Mouse (Mus musculus) ovary, adult 18-20 months (tissue): ENCODE measurements around the gene Olfm4.
A peak's percentile ranks its signal among the peaks of the same experiment; 100 is the strongest.

Source experiments
- DNase-seq: peaks from one replicate; pipeline ENCODE4 v3.0.0; 2022; ENCODE audit warnings: low spot score, mixed read lengths

The Olfm4 gene

GRCm38 (mm10) chr14:79983781-79984180 is at the start of gene Olfm4:
Gene Olfm4, plus strand, starts transcription at chr14:79984081.
- no peak for DNase-seq

- no peak for DNase-seq
These were observed 49.5 kb upstream of the Olfm4 start for GRCm38 (mm10) chr14:79934426-79934825.

GRCm38 (mm10) chr14:79936879-79937468 is 46.9 kb upstream of the Olfm4 start:
- DNase-seq, result no peak

DNA sequence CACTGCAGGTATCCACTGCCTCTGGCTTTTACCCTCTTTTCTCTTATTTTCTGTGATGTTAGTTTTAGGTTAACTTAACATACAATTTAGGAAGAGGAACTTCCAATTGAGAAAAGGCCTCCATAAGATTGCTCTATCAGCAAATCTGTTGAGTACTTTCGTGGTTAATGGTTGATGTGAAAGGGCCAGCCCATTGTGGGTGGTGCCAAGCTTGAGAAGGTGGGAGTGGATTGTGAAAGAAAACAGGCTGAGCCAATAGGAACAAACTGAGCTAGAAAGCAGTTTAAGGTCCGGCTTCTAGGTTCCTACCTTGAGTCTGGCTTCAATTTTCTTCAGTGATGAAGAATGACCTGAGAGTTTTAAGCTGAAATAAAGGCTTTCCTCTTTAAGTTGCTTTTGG is 38.0 kb upstream of the Olfm4 start:
- no peak for DNase-seq

DNA sequence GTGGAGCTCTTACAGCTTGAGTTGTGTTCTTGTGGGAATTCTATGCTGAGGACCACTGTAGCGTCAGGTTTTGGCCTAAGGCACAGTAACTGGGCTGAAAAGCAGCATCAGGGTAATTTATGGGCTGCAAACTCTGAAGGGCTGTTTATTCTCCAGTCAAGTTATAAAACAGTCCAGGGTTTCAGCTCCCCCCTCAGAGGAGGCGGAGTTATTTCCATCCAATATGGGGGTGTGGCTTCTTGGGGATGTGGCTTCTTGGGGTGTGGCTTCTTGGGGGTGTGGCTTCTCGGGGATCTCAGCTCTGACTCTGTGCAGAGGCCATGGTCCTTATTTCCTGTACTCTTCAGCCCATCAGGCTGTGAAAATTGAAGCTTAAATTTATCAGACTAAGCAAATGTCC is 28.2 kb upstream of the Olfm4 start:
- no peak for DNase-seq

DNA sequence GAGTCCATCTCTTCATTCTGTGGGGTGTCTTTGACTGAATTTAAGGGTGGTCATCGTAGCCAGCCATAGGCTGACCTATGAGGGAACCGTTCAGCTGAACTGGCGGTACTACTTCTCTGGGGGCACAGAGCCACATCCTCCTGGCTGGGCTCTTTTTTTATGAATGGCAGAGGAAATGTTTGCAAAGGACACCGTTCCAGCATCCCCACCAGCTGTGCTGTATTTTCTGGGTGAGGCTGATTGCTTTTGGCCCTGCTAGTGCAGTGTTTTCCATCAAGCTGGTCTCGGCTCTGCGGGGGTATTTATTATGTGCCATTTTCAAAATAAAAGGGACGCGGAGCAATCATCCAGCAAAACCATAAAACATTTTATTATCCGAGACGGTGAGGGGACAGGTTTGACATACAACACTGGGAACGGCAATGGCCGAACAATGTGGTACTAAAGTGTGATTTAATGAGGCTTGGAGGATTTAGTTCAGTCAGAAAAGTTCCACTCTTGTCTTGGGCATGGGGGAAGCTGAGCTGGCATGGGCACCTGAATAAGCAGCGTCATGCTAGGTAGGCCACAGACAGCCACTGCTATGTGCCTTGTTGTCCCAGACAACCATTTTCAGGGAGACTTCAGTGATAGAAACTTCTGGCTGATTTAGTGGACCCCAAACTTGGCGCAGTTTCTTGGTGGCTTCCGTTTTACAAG is 25.9 kb upstream of the Olfm4 start:
- no peak for DNase-seq

DNA sequence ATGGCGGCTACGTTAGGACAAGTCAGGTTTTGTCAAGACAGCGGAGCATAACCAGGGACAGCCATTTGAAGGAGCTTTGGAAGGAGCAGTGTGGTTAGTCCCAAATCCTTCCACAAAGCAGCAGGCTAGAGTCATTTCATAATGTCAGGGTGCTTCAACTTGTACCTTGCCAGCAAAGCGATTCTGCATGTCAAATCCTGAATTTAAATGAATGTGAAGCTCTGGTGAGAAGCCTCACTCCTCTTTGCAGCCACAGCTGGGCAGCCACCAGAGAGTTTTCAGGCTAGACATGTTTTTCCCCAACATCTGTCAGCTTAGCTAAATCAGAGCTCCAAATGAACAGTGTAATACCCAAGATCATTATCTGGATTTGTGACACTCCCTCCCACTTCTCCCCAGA is 22.7 kb upstream of the Olfm4 start:
- DNase-seq, result no peak

GRCm38 (mm10) chr14:79961602-79962001 is 22.3 kb upstream of the Olfm4 start:
- DNase-seq, result no peak

- DNase-seq, result peak; percentile 15
These were observed 13.7 kb upstream of the Olfm4 start for GRCm38 (mm10) chr14:79970165-79970564.

GRCm38 (mm10) chr14:79970928-79971738 is 12.7 kb upstream of the Olfm4 start:
- DNase-seq, result no peak

DNA sequence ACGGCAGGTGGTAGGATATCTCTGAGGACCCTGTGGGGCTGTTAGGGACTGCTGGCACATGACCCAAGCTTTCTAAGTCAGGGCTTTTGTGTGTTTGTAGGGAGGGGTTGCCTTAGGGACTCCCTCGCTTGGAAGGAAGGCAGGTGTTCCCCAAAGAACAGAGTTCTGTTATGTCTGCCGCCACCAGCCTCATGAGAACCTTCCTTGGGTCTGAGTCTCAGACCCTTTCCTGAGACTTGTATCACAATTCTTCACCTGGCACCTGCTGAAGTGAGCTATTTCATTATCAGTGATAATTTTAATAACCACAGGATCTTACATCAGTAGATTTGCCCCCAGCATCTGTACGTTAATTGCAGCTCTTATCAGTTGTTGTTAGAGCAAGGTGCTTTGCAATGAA is 2.4 kb upstream of the Olfm4 start:
- DNase-seq, result no peak

DNA sequence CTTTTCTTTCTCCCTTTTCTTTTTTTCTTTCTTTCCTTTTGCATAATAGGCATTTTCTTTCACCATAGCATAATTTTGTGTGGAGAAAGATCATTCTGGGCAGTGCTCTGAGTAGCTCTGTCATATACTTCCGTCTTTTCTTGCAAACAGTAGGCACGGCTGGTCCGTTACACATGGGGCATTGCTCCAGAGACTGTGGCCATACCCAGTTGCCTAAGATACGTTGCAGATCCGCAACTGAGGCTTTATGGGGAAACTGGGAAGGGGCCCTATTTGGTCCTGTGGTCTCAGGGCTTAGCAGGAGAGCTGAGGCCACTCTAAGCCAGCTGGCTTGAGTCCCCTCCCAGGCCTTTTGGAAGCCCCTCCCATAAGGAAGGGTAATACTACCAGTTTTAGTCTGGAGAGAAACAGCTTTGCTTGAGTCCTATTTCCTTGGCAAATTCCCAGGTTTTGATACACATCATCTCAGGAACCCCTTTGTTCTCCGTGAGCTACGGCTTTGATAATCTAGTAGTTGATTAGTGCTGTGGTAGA is 1.3 kb downstream of the Olfm4 start:
- no peak for DNase-seq

DNA sequence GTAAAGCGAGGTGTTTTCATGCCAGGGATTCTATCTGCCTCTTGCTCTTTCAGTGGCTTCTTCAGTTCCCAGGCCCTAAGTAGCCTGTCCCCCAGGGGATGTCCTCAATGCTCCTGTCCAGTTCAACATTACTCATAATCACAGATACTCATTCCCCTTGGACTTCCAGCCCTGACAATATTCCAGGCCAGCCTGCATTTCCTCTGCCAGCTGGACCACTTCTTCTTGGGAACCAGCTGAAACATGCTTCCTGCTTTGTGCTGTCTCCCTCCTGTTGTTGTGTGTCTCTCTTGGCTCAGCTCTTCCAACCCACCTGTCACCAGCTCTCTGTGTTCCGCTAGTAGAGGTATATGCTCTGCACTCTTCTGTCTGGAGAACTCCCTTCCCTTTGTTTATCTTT is 1.8 kb downstream of the Olfm4 start:
- no peak for DNase-seq

- DNase-seq, result no peak
These were observed 3.0 kb downstream of the Olfm4 start for GRCm38 (mm10) chr14:79986831-79987230.

GRCm38 (mm10) chr14:79989785-79990184 is 5.9 kb downstream of the Olfm4 start:
- DNase-seq, result no peak

DNA sequence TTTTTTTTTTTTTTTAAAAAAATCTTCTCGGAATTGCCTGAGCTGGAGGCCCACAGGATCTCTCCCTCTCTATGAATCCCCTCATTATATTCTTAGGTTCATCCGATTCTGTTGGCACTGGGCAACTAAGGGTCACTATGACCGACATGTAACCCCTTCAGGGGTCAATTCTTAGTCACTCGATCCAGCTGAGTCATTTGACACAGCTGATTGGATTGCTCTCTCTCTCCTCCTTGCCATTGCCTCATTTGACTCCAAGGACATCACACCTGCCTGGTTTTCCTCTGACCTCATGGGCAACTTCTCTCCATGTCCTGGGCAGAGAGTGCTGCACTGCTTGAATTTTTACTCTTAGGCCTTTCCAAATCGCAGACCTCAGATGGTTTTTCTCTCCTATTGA is 6.7 kb downstream of the Olfm4 start:
- no peak for DNase-seq

- no peak for DNase-seq
These were observed 13.7 kb downstream of the Olfm4 start for GRCm38 (mm10) chr14:79997534-79997933.

DNA sequence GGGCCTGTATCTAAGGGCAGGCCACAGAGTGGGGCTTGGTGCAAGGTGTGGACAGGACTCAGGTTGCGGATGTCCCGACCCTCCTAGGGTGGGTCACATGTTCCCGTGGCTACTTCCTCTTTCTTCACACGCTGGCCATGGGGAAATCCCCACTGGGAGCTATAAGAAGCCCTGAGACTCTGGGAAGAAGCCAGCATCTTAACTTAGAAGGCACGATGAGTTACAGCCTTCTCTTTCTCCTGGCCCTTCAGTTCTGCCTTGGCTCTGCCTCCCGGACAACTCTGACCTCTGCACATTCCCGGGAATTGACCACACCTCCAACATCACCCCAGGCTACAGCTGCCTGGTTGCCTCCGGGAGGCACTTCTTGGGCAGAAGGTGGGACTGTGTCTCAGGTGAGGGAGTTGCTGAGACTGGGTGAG is 16.2 kb downstream of the Olfm4 start:
- no peak for DNase-seq

- no peak for DNase-seq
These were observed 23.8 kb downstream of the Olfm4 start for GRCm38 (mm10) chr14:80007686-80008085.

DNA sequence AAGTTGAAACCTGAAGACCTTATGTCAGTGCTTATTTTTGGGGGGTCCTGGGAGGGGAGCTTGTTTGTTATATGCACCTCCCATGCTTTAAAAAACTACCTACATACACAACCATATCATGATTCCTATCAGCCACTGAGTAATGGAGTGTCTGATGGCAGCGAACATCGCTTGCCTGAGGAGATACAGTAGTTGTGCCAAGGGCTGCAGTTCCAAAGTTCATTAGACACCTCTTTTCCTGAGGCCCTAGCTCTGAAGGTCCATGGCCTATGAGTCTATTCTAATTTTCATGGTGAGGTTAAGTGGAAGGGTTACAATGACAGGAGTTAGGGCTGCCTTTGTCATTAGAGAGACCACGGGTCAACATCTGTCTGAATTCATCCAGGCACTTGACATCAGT is 26.5 kb downstream of the Olfm4 start:
- DNase-seq, result no peak

- no peak for DNase-seq
These were observed 31.1 kb downstream of the Olfm4 start for GRCm38 (mm10) chr14:80014966-80015365.

DNA sequence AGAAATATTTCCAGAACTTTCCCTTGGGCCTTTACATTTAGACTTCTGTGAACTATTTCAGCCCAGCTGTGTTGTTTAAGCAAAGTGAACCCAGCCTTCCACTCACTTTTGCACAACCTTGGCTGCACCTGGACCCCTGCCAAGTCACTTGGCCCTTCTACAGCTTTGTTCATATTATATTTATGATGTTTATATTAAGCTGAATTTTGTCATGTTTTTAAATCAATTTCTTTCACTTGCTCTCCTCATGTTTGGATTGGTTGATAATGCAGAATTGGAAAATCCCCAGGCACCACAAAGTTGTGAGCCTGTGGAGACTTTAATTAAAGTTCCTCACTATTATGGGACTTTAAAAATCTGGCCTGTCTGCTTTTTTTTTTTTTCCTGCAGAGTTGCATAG is 32.2 kb downstream of the Olfm4 start:
- DNase-seq, result no peak

- DNase-seq, result no peak
These were observed 42.2 kb downstream of the Olfm4 start for GRCm38 (mm10) chr14:80026078-80026477.
